Mouse (Mus musculus) adrenal gland, postnatal 4 days (tissue): ENCODE measurements around the gene Serpina12. TPM values are rescaled to one million over a fixed set of nuclear protein-coding genes. Genes with fewer than 3 reads are reported as not detected.
A peak's percentile ranks its signal among the peaks of the same experiment; 100 is the strongest.

Source experiments
- DNase-seq, 2 experiments: peaks; one replicate each; pipeline ENCODE4 v3.0.0; 2021 to 2022; ENCODE audit warnings: low spot score in 2 of 2, mixed read lengths in 2 of 2
- long read RNA-seq, 2 experiments: library from polyadenylated mRNA; stranded (forward); transcript quantifications; one replicate each; pipeline ENCODE4 v2.0.0; 2021
- total RNA-seq, 2 experiments: library from RNA; stranded (reverse); gene quantifications; 2 replicates each; pipeline ENCODE4 v1.2.3; 2021

Serpina12 gene
- total RNA-seq = under 1 TPM in 1 of 2 experiments, not detected in 1; 0.08 TPM
- long read RNA-seq, experiment 1 = 0 reads
- long read RNA-seq, experiment 2 = 0 reads

- DNase-seq = no peak
These were observed at the start of gene Serpina12 for GRCm38 (mm10) chr12:104044343-104044742. Serpina12 (minus strand) TSS chr12:104044443.

GRCm38 (mm10) chr12:104091303-104091702, 47.1 kb upstream of the Serpina12 start:
- no peak for DNase-seq

GRCm38 (mm10) chr12:104090119-104090518, 45.9 kb upstream of the Serpina12 start:
- DNase-seq = no peak

GRCm38 (mm10) chr12:104072286-104072685, 28.0 kb upstream of the Serpina12 start:
- no peak for DNase-seq

GRCm38 (mm10) chr12:104071708-104072107, 27.5 kb upstream of the Serpina12 start:
- DNase-seq = no peak

- DNase-seq = peak; percentile 22 to 53
These were observed 25.4 kb upstream of the Serpina12 start for GRCm38 (mm10) chr12:104069620-104070019.

GRCm38 (mm10) chr12:104067549-104067948, 23.3 kb upstream of the Serpina12 start:
- DNase-seq = peak in 1 of 2 experiments; percentile 36

GRCm38 (mm10) chr12:104066241-104066640, 22.0 kb upstream of the Serpina12 start:
- peak; percentile 35 to 65 for DNase-seq

- DNase-seq = no peak
These were observed 20.8 kb upstream of the Serpina12 start for GRCm38 (mm10) chr12:104064996-104065395.

GRCm38 (mm10) chr12:104064532-104064931, 20.3 kb upstream of the Serpina12 start:
- DNase-seq = no peak

- no peak for DNase-seq
These were observed 17.6 kb upstream of the Serpina12 start for GRCm38 (mm10) chr12:104061862-104062261.

GRCm38 (mm10) chr12:104060126-104060525, 15.9 kb upstream of the Serpina12 start:
- no peak for DNase-seq

GRCm38 (mm10) chr12:104057531-104057930, 13.3 kb upstream of the Serpina12 start:
- no peak for DNase-seq

GRCm38 (mm10) chr12:104057050-104057449, 12.8 kb upstream of the Serpina12 start:
- DNase-seq = no peak

- no peak for DNase-seq
These were observed 11.5 kb upstream of the Serpina12 start for GRCm38 (mm10) chr12:104055755-104056154.

- DNase-seq = no peak
These were observed 9.8 kb upstream of the Serpina12 start for GRCm38 (mm10) chr12:104053995-104054394.

GRCm38 (mm10) chr12:104045713-104046112, 1.5 kb upstream of the Serpina12 start:
- no peak for DNase-seq

- no peak for DNase-seq
These were observed 1.5 kb downstream of the Serpina12 start for GRCm38 (mm10) chr12:104042753-104043152.

- no peak for DNase-seq
These were observed 2.8 kb downstream of the Serpina12 start for GRCm38 (mm10) chr12:104041401-104041800.

- no peak for DNase-seq
These were observed 6.1 kb downstream of the Serpina12 start for GRCm38 (mm10) chr12:104038181-104038580.

- no peak for DNase-seq
These were observed 10.5 kb downstream of the Serpina12 start for GRCm38 (mm10) chr12:104033752-104034151.

- DNase-seq = no peak
These were observed 14.3 kb downstream of the Serpina12 start for GRCm38 (mm10) chr12:104029986-104030385.

GRCm38 (mm10) chr12:104015280-104015679, 29.0 kb downstream of the Serpina12 start:
- no peak for DNase-seq

GRCm38 (mm10) chr12:104013620-104014019, 30.6 kb downstream of the Serpina12 start, which contains the start of gene Serpina9:
Serpina9 (minus strand) TSS chr12:104013755.
- DNase-seq = no peak
